Mouse (Mus musculus): Measurements from ENCODE around the gene Sgk1. TPM values are rescaled to one million over a fixed set of nuclear protein-coding genes. Genes with fewer than 3 reads are reported as not detected.

Sgk1 gene
- total and polyA plus RNA-seq, 3 experiments: 3.0 to 111 (median 36.8) TPM

DNA sequence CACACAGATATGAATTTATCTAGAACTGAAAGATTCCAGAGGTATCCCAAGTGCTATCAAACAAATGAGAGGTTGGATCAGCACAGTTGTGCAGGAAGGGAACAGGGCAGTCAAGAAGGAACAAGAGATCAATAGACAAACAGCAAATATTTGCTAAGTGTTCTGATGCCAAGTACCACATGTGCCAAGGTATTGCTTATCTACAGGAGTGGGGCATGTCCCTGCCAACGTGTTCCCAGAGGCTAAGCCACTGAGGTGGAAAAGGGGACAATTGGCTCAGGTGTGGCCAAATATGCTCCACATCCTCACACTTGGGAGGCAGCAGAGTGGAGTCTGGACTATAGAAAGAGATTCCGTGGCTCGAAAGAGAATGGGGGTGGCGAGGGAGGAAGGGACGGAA is 119.6 kb downstream of the Sgk1 start:
- TF ChIP-seq GATA1 (IDR thresholded peaks at IDR 0.05; ENCODE audit: borderline replicate concordance, low read length) (no peak), TAL1 (conservative IDR thresholded peaks at IDR 0.05; ENCODE audit: low read depth, low read length) (no peak), GATA2 (IDR thresholded peaks at IDR 0.05; ENCODE audit: borderline replicate concordance, low read depth, low read length) (no peak), POLR2AphosphoS5 (IDR thresholded peaks at IDR 0.05; ENCODE audit: insufficient replicate concordance, low read depth, low read length) (no peak), CTCF (IDR thresholded peaks at IDR 0.05; ENCODE audit: low read depth, low read length) (no peak)
- DNase-seq (ENCODE audit: low spot score) (no peak), ATAC-seq (ENCODE audit: extremely low read depth, insufficient number of reproducible peaks, low FRiP score, poor library complexity, severe bottlenecking) (no peak)
- no peaks in the 10 kb centered on the region for H3K9me3 ChIP-seq (replicated peaks)
- H3K4me1 ChIP-seq (ENCODE audit: insufficient read depth, low read depth, low read length): peaks cover 49% of the 10 kb centered on the region
- peaks cover 6% of the 10 kb centered on the region; the same call in 1 of the 2 replicates for H3K27me3 ChIP-seq (ENCODE audit: insufficient read depth, low read length)
- H3K36me3 ChIP-seq (replicated peaks): peaks cover 38% of the 10 kb centered on the region
- H3K4me3 ChIP-seq (ENCODE audit: low read depth, low read length): no peak overlapping the region

DNA sequence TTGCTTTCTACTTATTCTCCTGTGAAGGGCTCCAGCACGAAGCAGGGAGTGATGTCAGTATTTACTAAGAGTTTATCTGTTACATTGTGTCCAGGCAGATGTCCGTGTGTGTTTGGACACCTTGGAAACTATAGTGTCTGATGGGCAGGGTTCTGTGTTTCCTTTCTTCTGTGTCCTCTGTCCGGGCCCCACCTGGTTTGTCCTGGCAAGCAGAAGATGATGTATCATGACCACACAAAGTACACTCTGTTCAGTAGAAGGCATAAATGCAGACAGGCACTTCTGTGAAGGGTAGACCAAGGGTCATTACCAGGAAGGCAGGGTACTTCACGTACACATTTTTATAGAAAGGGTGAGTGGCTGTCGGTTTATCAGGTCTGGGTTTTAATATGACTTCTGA is 122.8 kb downstream of the Sgk1 start:
- DNase-seq (ENCODE audit: low spot score) (no peak), ATAC-seq (ENCODE audit: extremely low read depth, insufficient number of reproducible peaks, low FRiP score, poor library complexity, severe bottlenecking) (no peak)
- peaks cover 6% of the 10 kb centered on the region; the same call in 1 of the 2 replicates for H3K27me3 ChIP-seq (ENCODE audit: insufficient read depth, low read length)
- H3K9me3 ChIP-seq (replicated peaks): no peaks in the 10 kb centered on the region
- H3K4me1 ChIP-seq (ENCODE audit: insufficient read depth, low read depth, low read length): peaks cover 31% of the 10 kb centered on the region
- H3K4me3 ChIP-seq (ENCODE audit: low read depth, low read length): no peak overlapping the region
- peaks cover 12% of the 10 kb centered on the region for H3K36me3 ChIP-seq (replicated peaks)
- TF ChIP-seq GATA2 (IDR thresholded peaks at IDR 0.05; ENCODE audit: borderline replicate concordance, low read depth, low read length): no peak
- no peak for TF ChIP-seq TAL1 (conservative IDR thresholded peaks at IDR 0.05; ENCODE audit: low read depth, low read length)
- no peak for TF ChIP-seq GATA1 (IDR thresholded peaks at IDR 0.05; ENCODE audit: borderline replicate concordance, low read length)

DNA sequence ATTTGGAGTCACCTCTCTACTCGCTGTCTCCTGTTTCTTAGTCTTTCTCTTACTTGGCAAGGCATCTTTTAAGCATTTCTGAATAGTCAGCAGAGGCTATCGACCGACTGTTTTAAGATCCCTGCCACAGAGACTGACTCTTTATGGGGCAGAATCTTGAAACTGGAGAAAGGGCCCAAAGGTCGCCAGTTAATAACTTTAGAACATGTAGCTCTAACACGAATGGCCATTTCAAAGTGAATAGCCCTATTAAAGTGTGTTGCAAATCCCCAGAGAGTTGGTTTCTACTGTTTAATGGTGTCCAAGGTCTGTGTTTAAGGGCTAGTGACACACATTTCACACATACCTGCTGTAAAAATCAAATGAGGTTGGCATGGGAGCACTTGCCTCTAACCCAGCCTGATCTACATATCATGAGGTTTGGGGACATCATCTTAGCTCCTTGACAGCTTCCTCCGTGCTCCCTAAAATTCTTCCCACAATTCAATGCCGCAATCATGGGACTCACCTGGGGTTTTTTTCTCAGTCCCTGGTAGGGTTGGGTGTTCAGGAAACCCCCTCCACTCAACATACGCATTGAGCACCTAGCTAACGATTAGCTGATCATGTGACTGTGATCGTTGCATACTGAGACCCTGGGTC is 125.3 kb downstream of the Sgk1 start:
- DNase-seq (ENCODE audit: low spot score) (no peak), ATAC-seq (ENCODE audit: extremely low read depth, insufficient number of reproducible peaks, low FRiP score, poor library complexity, severe bottlenecking) (no peak)
- Histone ChIP-seq H3K4me1 (ENCODE audit: insufficient read depth, low read depth, low read length) (peaks cover 31% of the 10 kb centered on the region), H3K9me3 (replicated peaks) (no peaks in the 10 kb centered on the region), H3K36me3 (replicated peaks) (no peaks in the 10 kb centered on the region), H3K27me3 (ENCODE audit: insufficient read depth, low read length) (peaks cover 13% of the 10 kb centered on the region), H3K4me3 (ENCODE audit: low read depth, low read length) (no peak overlapping the region)
- TF ChIP-seq CTCF (IDR thresholded peaks at IDR 0.05; ENCODE audit: low read depth, low read length) (no peak), POLR2AphosphoS5 (IDR thresholded peaks at IDR 0.05; ENCODE audit: insufficient replicate concordance, low read depth, low read length) (no peak), GATA2 (IDR thresholded peaks at IDR 0.05; ENCODE audit: borderline replicate concordance, low read depth, low read length) (no peak), GATA1 (IDR thresholded peaks at IDR 0.05; ENCODE audit: borderline replicate concordance, low read length) (no peak), TAL1 (conservative IDR thresholded peaks at IDR 0.05; ENCODE audit: low read depth, low read length) (no peak)

DNA sequence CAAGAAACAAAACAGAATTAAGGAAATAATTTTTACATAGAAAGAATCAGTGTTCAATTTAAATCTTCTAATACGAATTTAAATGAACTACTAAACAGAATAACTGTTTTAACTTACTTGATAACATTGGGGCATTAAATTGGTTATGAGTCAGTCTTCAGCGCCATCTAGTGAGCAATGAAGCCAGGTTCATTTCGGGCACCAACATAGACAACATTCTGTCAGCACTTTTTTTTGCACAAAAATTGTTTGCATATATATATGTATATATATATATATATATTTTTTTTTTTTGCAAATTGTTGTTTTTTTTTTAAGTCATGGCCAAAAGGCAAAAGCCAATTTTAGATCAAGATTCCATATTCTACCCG is 125.8 kb downstream of the Sgk1 start:
- Histone ChIP-seq H3K36me3 (replicated peaks) (no peaks in the 10 kb centered on the region), H3K4me1 (ENCODE audit: insufficient read depth, low read depth, low read length) (peaks cover 28% of the 10 kb centered on the region), H3K27me3 (ENCODE audit: insufficient read depth, low read length) (peaks cover 16% of the 10 kb centered on the region), H3K9me3 (replicated peaks) (no peaks in the 10 kb centered on the region), H3K4me3 (ENCODE audit: low read depth, low read length) (no peak overlapping the region)
- ATAC-seq (ENCODE audit: extremely low read depth, insufficient number of reproducible peaks, low FRiP score, poor library complexity, severe bottlenecking) (no peak), DNase-seq (ENCODE audit: low spot score) (no peak)
- TF ChIP-seq CTCF (IDR thresholded peaks at IDR 0.05; ENCODE audit: low read depth, low read length) (0 out of 2 replicates have a peak, but pooled peaks have one; percentile 10), POLR2AphosphoS5 (IDR thresholded peaks at IDR 0.05; ENCODE audit: insufficient replicate concordance, low read depth, low read length) (no peak), TAL1 (conservative IDR thresholded peaks at IDR 0.05; ENCODE audit: low read depth, low read length) (no peak), GATA2 (IDR thresholded peaks at IDR 0.05; ENCODE audit: borderline replicate concordance, low read depth, low read length) (no peak), GATA1 (IDR thresholded peaks at IDR 0.05; ENCODE audit: borderline replicate concordance, low read length) (no peak)

DNA sequence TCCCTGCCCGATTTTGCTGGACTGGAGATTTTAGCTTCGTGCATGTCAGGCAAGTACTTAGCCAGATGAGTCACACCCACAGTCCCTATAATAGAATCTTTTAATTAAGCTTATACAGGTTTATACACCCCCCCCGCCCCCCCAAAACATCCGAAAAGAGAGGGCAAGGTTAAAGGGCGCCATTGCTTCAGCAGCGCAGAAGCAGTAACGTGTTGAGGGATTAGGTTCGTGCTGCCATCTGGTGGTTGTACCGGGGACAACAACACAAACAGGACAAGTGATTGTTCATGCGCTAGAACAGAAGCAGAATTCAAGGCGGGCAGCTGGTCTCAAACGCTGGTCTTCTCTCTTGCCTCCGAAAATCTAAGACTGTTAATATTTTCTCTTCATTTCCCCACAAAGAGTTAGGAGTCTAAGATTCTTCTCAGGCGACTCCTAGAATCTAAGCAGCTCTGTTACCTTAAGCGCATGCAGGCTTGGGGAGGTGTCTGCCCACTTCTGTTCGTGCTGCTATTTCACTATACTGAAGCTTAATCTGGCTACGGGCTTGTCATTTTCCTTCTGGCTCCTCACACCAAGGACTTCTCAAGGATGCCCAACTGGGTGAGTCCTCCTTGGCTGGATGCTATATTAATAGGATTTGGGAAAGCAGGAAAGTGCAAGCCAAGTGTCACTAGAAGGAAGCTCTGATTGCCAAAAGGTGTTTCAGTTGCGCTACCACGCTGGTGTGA is 128.3 kb downstream of the Sgk1 start:
- ATAC-seq (ENCODE audit: extremely low read depth, insufficient number of reproducible peaks, low FRiP score, poor library complexity, severe bottlenecking): no peak
- peaks cover 26% of the 10 kb centered on the region for H3K27me3 ChIP-seq (ENCODE audit: insufficient read depth, low read length)
- no peak overlapping the region for H3K4me3 ChIP-seq (ENCODE audit: low read depth, low read length)
- no peaks in the 10 kb centered on the region for H3K9me3 ChIP-seq (replicated peaks)
- peaks cover 19% of the 10 kb centered on the region for H3K4me1 ChIP-seq (ENCODE audit: insufficient read depth, low read depth, low read length)
- no peaks in the 10 kb centered on the region for H3K36me3 ChIP-seq (replicated peaks)
- peak; percentile 69 for TF ChIP-seq CTCF (IDR thresholded peaks at IDR 0.05; ENCODE audit: low read depth, low read length)
- TF ChIP-seq GATA1 (IDR thresholded peaks at IDR 0.05; ENCODE audit: borderline replicate concordance, low read length): no peak
- TF ChIP-seq POLR2AphosphoS5 (IDR thresholded peaks at IDR 0.05; ENCODE audit: insufficient replicate concordance, low read depth, low read length): no peak
- no peak for TF ChIP-seq TAL1 (conservative IDR thresholded peaks at IDR 0.05; ENCODE audit: low read depth, low read length)
- no peak for DNase-seq (ENCODE audit: low spot score)

DNA sequence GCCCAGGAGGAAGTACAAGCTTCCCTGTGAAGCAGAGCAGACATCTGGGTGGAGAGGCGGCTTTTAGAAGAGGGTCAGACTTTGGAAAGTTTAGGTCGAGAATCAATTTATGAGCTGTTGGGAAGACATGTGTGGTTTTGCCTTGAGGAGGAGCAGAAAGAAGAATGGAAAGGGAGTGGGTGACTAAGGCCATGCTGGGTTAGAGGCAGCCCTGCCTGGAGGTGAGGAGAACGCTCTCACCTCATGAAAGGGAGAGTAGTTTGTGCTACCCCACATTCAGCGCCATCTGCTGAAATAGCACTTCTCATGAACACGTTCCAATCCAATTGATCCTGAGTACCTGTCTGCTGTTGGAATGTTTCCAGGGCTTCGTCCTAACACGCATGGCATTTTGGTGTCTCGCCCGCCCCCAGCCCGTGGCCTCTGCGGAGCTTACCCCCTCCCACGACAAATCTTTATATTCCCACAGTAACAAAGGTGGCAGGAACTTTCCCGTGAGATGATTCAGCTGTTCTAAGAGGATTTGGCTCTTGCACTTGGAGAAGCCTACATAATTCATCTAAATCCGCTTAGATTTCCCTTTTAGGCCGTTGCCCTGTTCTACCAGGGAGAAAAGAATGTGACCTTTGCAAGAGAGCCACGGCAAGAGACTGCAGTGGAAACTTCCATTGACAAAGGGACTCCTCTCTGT is 135.6 kb downstream of the Sgk1 start:
- no peak overlapping the region for H3K4me3 ChIP-seq (ENCODE audit: low read depth, low read length)
- H3K27me3 ChIP-seq (ENCODE audit: insufficient read depth, low read length): peaks cover 24% of the 10 kb centered on the region
- H3K36me3 ChIP-seq (replicated peaks): no peaks in the 10 kb centered on the region
- H3K4me1 ChIP-seq (ENCODE audit: insufficient read depth, low read depth, low read length): peaks cover 7% of the 10 kb centered on the region; the same call in 1 of the 2 replicates
- ATAC-seq (ENCODE audit: extremely low read depth, insufficient number of reproducible peaks, low FRiP score, poor library complexity, severe bottlenecking) (no peak), DNase-seq (ENCODE audit: low spot score) (no peak)
- no peaks in the 10 kb centered on the region for H3K9me3 ChIP-seq (replicated peaks)
- TF ChIP-seq CTCF (IDR thresholded peaks at IDR 0.05; ENCODE audit: low read depth, low read length): no peak
- no peak for TF ChIP-seq GATA1 (IDR thresholded peaks at IDR 0.05; ENCODE audit: borderline replicate concordance, low read length)
- TF ChIP-seq GATA2 (IDR thresholded peaks at IDR 0.05; ENCODE audit: borderline replicate concordance, low read depth, low read length): no peak
- no peak for TF ChIP-seq POLR2AphosphoS5 (IDR thresholded peaks at IDR 0.05; ENCODE audit: insufficient replicate concordance, low read depth, low read length)
- TF ChIP-seq TAL1 (conservative IDR thresholded peaks at IDR 0.05; ENCODE audit: low read depth, low read length): no peak

All from G1E (cell line).